Comparison of ENCODE assay signal across 8 mouse cellular contexts in genomic region chr10:98916781-98917340, GRCm38 (mm10). TPM values are rescaled to one million over a fixed set of nuclear protein-coding genes. Genes with fewer than 3 reads are reported as not detected.
A peak's percentile ranks its signal among the peaks of the same experiment; 100 is the strongest.
DNase-seq lines count a peak whose midpoint lies in the region; ATAC-seq and TF ChIP-seq lines count a peak whose summit lies in the region.

No protein-coding gene starts in this region.

- TF ChIP-seq POLR2A in cerebellum, adult 2 months (IDR thresholded peaks at IDR 0.05; ENCODE audit: borderline replicate concordance, insufficient read depth, low read length) = no peak

- peak overlapping the region; percentile 22; the same call in 1 of the 2 replicates for H3K9ac ChIP-seq in neural tube, embryonic 11.5 days (ENCODE audit: low read length)
- peak overlapping the region; percentile 98; the same call in 1 of the 2 replicates for H3K9ac ChIP-seq in liver, embryonic 13.5 days

- WGBS in cerebellum, adult 2 months = 10% methylated on average over 10 of the region's 10 CpGs
- 70% methylated on average over 10 of the region's 10 CpGs for WGBS in neural tube, embryonic 11.5 days
- 64% methylated on average over 10 of the region's 10 CpGs for WGBS in liver, embryonic 13.5 days (ENCODE audit: insufficient replicate concordance)

- no peak for ATAC-seq in neural tube, embryonic 11.5 days (ENCODE audit: insufficient read depth, low FRiP score, low TSS enrichment)
- no peak for ATAC-seq in liver, embryonic 13.5 days (ENCODE audit: low read depth)

- no peak for DNase-seq in cerebellum, adult 2 months
- no peak for DNase-seq in cerebellum, adult 18-20 months
- no peak for DNase-seq in neural tube, embryonic 11.5 days (ENCODE audit: low spot score)
- DNase-seq in neural tube, embryonic 10.5 days (ENCODE audit: extremely low spot score, low spot score) = no peak
- no peak for DNase-seq in liver, embryonic 13.5 days
- no peak for DNase-seq in spleen, adult 12 weeks (ENCODE audit: low spot score)
- DNase-seq in gastrocnemius, postnatal 36 days = no peak
- DNase-seq in right cerebral cortex, adult 18-20 months = no peak

- intact Hi-C loops in gastrocnemius, postnatal 36 days (cut with DNase I) = loop anchor here (5.0 kb wide), 2 partner anchors 70 to 85 kb away; no protein-coding TSS in a partner anchor

- TF ChIP-seq CTCF in cerebellum, adult 2 months (IDR thresholded peaks at IDR 0.05; ENCODE audit: borderline replicate concordance, insufficient read depth, low read depth, low read length) = no peak

- no peaks in the 10 kb centered on the region for H3K9me3 ChIP-seq in neural tube, embryonic 11.5 days (ENCODE audit: control insufficient read depth, low read length)
- H3K9me3 ChIP-seq in liver, embryonic 13.5 days (replicated peaks) = no peaks in the 10 kb centered on the region

- no peaks in the 10 kb centered on the region for H3K36me3 ChIP-seq in neural tube, embryonic 11.5 days (ENCODE audit: control insufficient read depth, insufficient read depth, low read length)
- no peaks in the 10 kb centered on the region for H3K36me3 ChIP-seq in liver, embryonic 13.5 days

- peaks cover 4% of the 10 kb centered on the region; the same call in 1 of the 2 replicates for H3K4me1 ChIP-seq in cerebellum, adult 2 months (ENCODE audit: control insufficient read depth, insufficient read depth, low read length)
- peaks cover 8% of the 10 kb centered on the region for H3K4me1 ChIP-seq in neural tube, embryonic 11.5 days (ENCODE audit: control insufficient read depth, insufficient read depth, low read length)
- peaks cover 36% of the 10 kb centered on the region for H3K4me1 ChIP-seq in liver, embryonic 13.5 days (replicated peaks)

- no peak overlapping the region; the same call in 1 of the 2 replicates for H3K27ac ChIP-seq in cerebellum, adult 2 months (ENCODE audit: insufficient read depth, low read length)
- H3K27ac ChIP-seq in neural tube, embryonic 11.5 days (ENCODE audit: low read depth, low read length) = no peak overlapping the region
- H3K27ac ChIP-seq in liver, embryonic 13.5 days = no peak overlapping the region

- peak overlapping the region; percentile 80 for H3K4me2 ChIP-seq in neural tube, embryonic 11.5 days (ENCODE audit: low read depth)
- H3K4me2 ChIP-seq in liver, embryonic 13.5 days = peak overlapping the region; percentile 99

- H3K27me3 ChIP-seq in cerebellum, adult 2 months (ENCODE audit: control insufficient read depth, insufficient read depth, low read length) = no peaks in the 10 kb centered on the region
- H3K27me3 ChIP-seq in neural tube, embryonic 11.5 days (ENCODE audit: control insufficient read depth, insufficient read depth, low read length) = no peaks in the 10 kb centered on the region
- no peaks in the 10 kb centered on the region for H3K27me3 ChIP-seq in liver, embryonic 13.5 days

- H3K4me3 ChIP-seq in cerebellum, adult 2 months (replicated peaks; ENCODE audit: insufficient read depth, low read depth, low read length) = peak overlapping the region; percentile 97
- peak overlapping the region; percentile 99 for H3K4me3 ChIP-seq in neural tube, embryonic 11.5 days (ENCODE audit: low read depth, low read length)
- H3K4me3 ChIP-seq in liver, embryonic 13.5 days (replicated peaks) = peak overlapping the region; percentile 99

RNA-seq across cellular contexts. Expression of gene Atp2b1, which starts 2.7 kb away (rescaled TPM):
- polyA plus RNA-seq in cerebellum, adult 2 months (2012; rRNA removed) = 113 and 132 TPM in 2 replicates
- 131 and 132 TPM in 2 replicates for polyA plus RNA-seq in neural tube, embryonic 11.5 days (2014; fragmentation: Nextera tagmentation; extraction: Ambion mirVana)
- 38.1 and 43.9 TPM in 2 replicates for polyA plus RNA-seq in liver, embryonic 13.5 days (2015; fragmentation: Nextera tagmentation; extraction: Ambion mirVana)
- 10 to 100 TPM; 58.2 to 67.0 TPM for total RNA-seq in gastrocnemius, postnatal 36 days (2021)
